17 mouse cellular contexts compared by ENCODE assay signal in the genomic region with DNA sequence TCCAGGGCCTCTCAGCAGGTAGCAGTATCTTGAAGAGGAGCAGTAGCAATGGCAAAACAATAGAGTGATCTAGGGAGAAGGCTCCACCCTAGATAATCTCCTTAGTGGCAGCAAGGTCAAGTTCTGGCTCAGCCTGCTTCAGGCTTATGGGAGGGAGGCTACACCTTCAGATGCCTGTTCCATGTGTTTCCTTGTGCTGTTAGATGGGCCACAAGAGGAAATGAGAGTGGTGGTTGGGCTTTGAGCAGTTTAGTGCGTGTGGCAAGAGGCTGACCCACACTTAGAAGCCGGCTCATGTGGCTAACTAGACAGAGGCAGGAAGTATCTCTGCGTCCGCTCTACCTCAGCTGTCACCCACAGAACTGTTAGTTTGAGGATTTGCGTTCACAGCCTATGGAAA.
DNase-seq lines count a peak whose midpoint lies in the region; ATAC-seq and TF ChIP-seq lines count a peak whose summit lies in the region.
"Had no signal": no experiment of that assay in that cellular context is flagged by ENCODE, and none has a peak within 500 bp of the region (broad histone marks: within the 10 kb centered on the region; RNA-seq: fewer than 3 reads in every experiment).

No protein-coding gene starts in this region.

- no peaks in the 10 kb centered on the region for H3K9me3 ChIP-seq in heart, embryonic 11.5 days (replicated peaks; ENCODE audit: control insufficient read depth, low read length)
- H3K9me3 ChIP-seq in heart, embryonic 10.5 days = no peaks in the 10 kb centered on the region
- H3K9me3 ChIP-seq: embryonic facial prominence, embryonic 12.5 days; forebrain, embryonic 15.5 days; hindbrain, embryonic 10.5 days; lung, embryonic 15.5 days; neural tube, embryonic 12.5 days had no signal

- TF ChIP-seq CTCF in thymus, adult 2 months (IDR thresholded peaks at IDR 0.05; ENCODE audit: borderline replicate concordance, control insufficient read depth, extremely low read depth, insufficient read depth, low read length, poor library complexity) = no peak

- ATAC-seq in heart, embryonic 11.5 days (replicated peaks; ENCODE audit: insufficient number of reproducible peaks, low FRiP score, low TSS enrichment) = no peak
- ATAC-seq in megakaryocyte, adult 5-6 weeks (ENCODE audit: poor library complexity, severe bottlenecking) = peak; percentile 95
- ATAC-seq: forebrain, embryonic 15.5 days had no signal

- no peaks in the 10 kb centered on the region for H3K36me3 ChIP-seq in heart, embryonic 11.5 days (ENCODE audit: control insufficient read depth, insufficient read depth, low read length)
- H3K36me3 ChIP-seq in heart, embryonic 10.5 days = peaks cover 6% of the 10 kb centered on the region; the same call in 1 of the 2 replicates
- no peaks in the 10 kb centered on the region for H3K36me3 ChIP-seq in thymus, adult 2 months (ENCODE audit: control insufficient read depth, insufficient read depth, low read length)
- H3K36me3 ChIP-seq: embryonic facial prominence, embryonic 12.5 days; forebrain, embryonic 15.5 days; lung, embryonic 15.5 days; neural tube, embryonic 12.5 days had no signal

- H3K4me1 ChIP-seq in heart, embryonic 11.5 days (ENCODE audit: control insufficient read depth, insufficient read depth, low read length) = peaks cover 17% of the 10 kb centered on the region
- H3K4me1 ChIP-seq in heart, embryonic 10.5 days = peaks cover 33% of the 10 kb centered on the region
- H3K4me1 ChIP-seq in thymus, adult 2 months (replicated peaks; ENCODE audit: control insufficient read depth, insufficient read depth, low read length) = no peaks in the 10 kb centered on the region
- H3K4me1 ChIP-seq: embryonic facial prominence, embryonic 12.5 days; forebrain, embryonic 15.5 days; lung, embryonic 15.5 days had no signal

- 77% methylated on average over 5 of the region's 5 CpGs for WGBS in heart, embryonic 11.5 days (ENCODE audit: insufficient replicate concordance)
- WGBS in heart, embryonic 10.5 days = 75% methylated on average over 5 of the region's 5 CpGs
- WGBS in thymus, adult 2 months = 35% methylated on average over 5 of the region's 5 CpGs

- H3K27ac ChIP-seq in heart, embryonic 11.5 days (ENCODE audit: low read depth, low read length) = 0 out of 2 replicates have a peak overlapping the region, but pooled peaks have one; percentile 29
- no peak overlapping the region for H3K27ac ChIP-seq in heart, embryonic 10.5 days
- no peak overlapping the region for H3K27ac ChIP-seq in thymus, adult 2 months (ENCODE audit: control insufficient read depth, insufficient read depth, low read length)
- H3K27ac ChIP-seq: embryonic facial prominence, embryonic 12.5 days; forebrain, embryonic 15.5 days; hindbrain, embryonic 10.5 days; lung, embryonic 15.5 days; macrophage; neural tube, embryonic 12.5 days had no signal

- H3K27me3 ChIP-seq in heart, embryonic 11.5 days (ENCODE audit: control insufficient read depth, insufficient read depth, low read length) = no peaks in the 10 kb centered on the region
- H3K27me3 ChIP-seq in heart, embryonic 10.5 days (ENCODE audit: insufficient read depth, poor library complexity, severe bottlenecking) = no peaks in the 10 kb centered on the region
- H3K27me3 ChIP-seq in thymus, adult 2 months (ENCODE audit: control insufficient read depth, insufficient read depth, low read length) = no peaks in the 10 kb centered on the region
- H3K27me3 ChIP-seq: embryonic facial prominence, embryonic 12.5 days; forebrain, embryonic 15.5 days; lung, embryonic 15.5 days; neural tube, embryonic 12.5 days had no signal

- DNase-seq in heart, embryonic 10.5 days (ENCODE audit: low spot score) = no peak
- DNase-seq in 416B (ENCODE audit: low read depth) = peak; percentile 96
- peak; percentile 72 for DNase-seq in WW6 (ENCODE audit: low read depth, low spot score)
- DNase-seq in spleen, postnatal 10 days (ENCODE audit: low spot score in 2 of 2) = no peak
- no peak for DNase-seq in right cerebral cortex, postnatal 36 days (ENCODE audit: low spot score in 2 of 2)
- no peak for DNase-seq in thymus, adult 2 months
- DNase-seq: cerebellum, adult 11 months; cerebellum, postnatal 36 days; left cerebral cortex, postnatal 4 days had no signal

- no peak overlapping the region for H3K9ac ChIP-seq in heart, embryonic 11.5 days (ENCODE audit: low read depth, low read length)
- H3K9ac ChIP-seq: embryonic facial prominence, embryonic 12.5 days; forebrain, embryonic 15.5 days; lung, embryonic 15.5 days; neural tube, embryonic 12.5 days had no signal

- TF ChIP-seq POLR2A in thymus, adult 2 months (IDR thresholded peaks at IDR 0.05; ENCODE audit: control insufficient read depth, extremely low read depth, insufficient read depth, low read length, poor library complexity) = no peak

- no peak overlapping the region for H3K4me3 ChIP-seq in heart, embryonic 11.5 days (ENCODE audit: low read depth, low read length)
- no peak overlapping the region for H3K4me3 ChIP-seq in heart, embryonic 10.5 days
- H3K4me3 ChIP-seq in thymus, adult 2 months (ENCODE audit: control insufficient read depth, insufficient read depth, low read length) = no peak overlapping the region
- H3K4me3 ChIP-seq: embryonic facial prominence, embryonic 12.5 days; forebrain, embryonic 15.5 days; hindbrain, embryonic 10.5 days; lung, embryonic 15.5 days; neural tube, embryonic 12.5 days had no signal

- no peak overlapping the region for H3K4me2 ChIP-seq in heart, embryonic 11.5 days
- H3K4me2 ChIP-seq: embryonic facial prominence, embryonic 12.5 days; forebrain, embryonic 15.5 days; lung, embryonic 15.5 days; neural tube, embryonic 12.5 days had no signal

Comparison
In these comparisons a context has a peak if more than half of its experiments do, and no peak if none do; other contexts are left out.
1. DNase-seq: peak in 416B (single experiment) and WW6 (single experiment); none in heart, embryonic 10.5 days (single experiment), spleen, postnatal 10 days (0 of 2), right cerebral cortex, postnatal 36 days (0 of 2) and thymus, adult 2 months (single experiment).